Mouse (Mus musculus) intestine, embryonic 14.5 days (tissue): ENCODE data around the gene Hoxb2. TPM values are rescaled to one million over a fixed set of nuclear protein-coding genes. Genes with fewer than 3 reads are reported as not detected.

ENCODE experiments used
- ATAC-seq: fragments of 200-750 bp; cut with Nextera tagmentation; replicated peaks from 2 replicates; pipeline ENCODE4 v1.8.0; 2017; ENCODE audit warnings: low read depth, moderate number of reproducible peaks, moderate TSS enrichment, moderate library complexity; ENCODE audit not compliant: low FRiP score, low TSS enrichment
- DNase-seq: peaks from one replicate; pipeline ENCODE4 v3.0.0-alpha.2; 2018; ENCODE audit warnings: low spot score
- H3K27ac ChIP-seq: fragments of 300-500 bp; sonication (generic); 2 replicates; pipeline ENCODE4 v1.5.1; 2014; ENCODE audit warnings: low read depth, mild to moderate bottlenecking, control low read depth
- H3K27me3 ChIP-seq: fragments of 300-500 bp; sonication (generic); replicated peaks from 2 replicates; pipeline ENCODE4 v1.6.1; 2014; ENCODE audit warnings: low read length, control low read depth; ENCODE audit not compliant: control insufficient read depth, insufficient read depth
- H3K36me3 ChIP-seq: fragments of 300-500 bp; sonication (generic); 2 replicates; pipeline ENCODE4 v1.6.1; 2014; ENCODE audit warnings: low read length, control low read depth; ENCODE audit not compliant: control insufficient read depth, insufficient read depth
- H3K4me1 ChIP-seq: fragments of 300-500 bp; sonication (generic); replicated peaks from 2 replicates; pipeline ENCODE4 v1.6.1; 2014; ENCODE audit warnings: low read length, control low read depth, mixed read lengths; ENCODE audit not compliant: control insufficient read depth, insufficient read depth
- H3K4me2 ChIP-seq: fragments of 300-500 bp; sonication (generic); 2 replicates; pipeline ENCODE4 v1.6.1; 2014; ENCODE audit warnings: low read length
- H3K4me3 ChIP-seq: fragments of 300-500 bp; sonication (generic); 2 replicates; pipeline ENCODE4 v1.5.1; 2014; ENCODE audit warnings: low read depth, low read length, control low read depth, mixed read lengths
- H3K9ac ChIP-seq: fragments of 300-500 bp; sonication (generic); 2 replicates; pipeline ENCODE4 v1.6.1; 2014; ENCODE audit warnings: mild to moderate bottlenecking, low read length
- H3K9me3 ChIP-seq: fragments of 300-500 bp; sonication (generic); 2 replicates; pipeline ENCODE4 v1.6.1; 2016; ENCODE audit warnings: low read length, control low read depth; ENCODE audit not compliant: control insufficient read depth
- WGBS: fragments of 180-500 bp; shearing (Covaris S2); extraction: QIAGEN DNeasy Blood & Tissue Kit; methylation state at CpG from one replicate; pipeline ENCODE4 v1.1.7; 2014; 5-methylcytosine and 5-hydroxymethylcytosine counted together
- polyA plus RNA-seq: library from polyadenylated mRNA; unstranded; fragments of >200 nt; fragmentation: Nextera tagmentation; extraction: Ambion mirVana; gene quantifications from 2 replicates; pipeline ENCODE4 v1.2.1, GENCODE M21; 2014

Gene Hoxb2
- polyA plus RNA-seq, 1 experiment from 2014 or later, result 27.9 TPM

DNA sequence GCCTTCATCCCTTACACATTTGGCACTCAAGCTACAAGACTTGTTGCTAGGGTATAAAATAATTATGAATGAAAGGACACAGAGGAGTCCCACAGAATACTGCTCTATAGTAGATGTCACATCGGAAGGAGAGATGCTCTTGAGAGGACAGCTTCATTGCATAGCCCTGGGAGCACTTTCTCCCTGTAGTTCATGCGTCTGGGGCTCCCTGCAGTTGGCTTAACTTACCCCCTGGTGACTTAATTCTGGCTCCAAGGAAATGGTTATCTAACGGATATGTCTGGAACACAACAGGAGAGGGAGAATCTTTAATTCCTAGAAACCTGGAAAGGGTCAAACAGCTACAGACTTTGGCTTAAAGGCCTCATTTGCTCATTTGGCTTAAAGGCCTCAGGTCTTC is 21.4 kb downstream of the Hoxb2 start:
- H3K27ac ChIP-seq, result 0 out of 2 replicates have a peak overlapping the region, but pooled peaks have one; percentile 23
- WGBS, result 33% methylated on average over 3 of the region's 3 CpGs
- no peak for DNase-seq
- no peak for ATAC-seq
- peaks cover 14% of the 10 kb centered on the region for H3K4me1 ChIP-seq
- H3K9me3 ChIP-seq, result no peaks in the 10 kb centered on the region
- no peak overlapping the region for H3K9ac ChIP-seq
- H3K4me3 ChIP-seq, result no peak overlapping the region
- H3K4me2 ChIP-seq, result no peak overlapping the region
- H3K27me3 ChIP-seq, result peaks cover 9% of the 10 kb centered on the region
- H3K36me3 ChIP-seq, result no peaks in the 10 kb centered on the region

GRCm38 (mm10) chr11:96372519-96372918 is 22.2 kb downstream of the Hoxb2 start:
- H3K4me1 ChIP-seq, result peaks cover 14% of the 10 kb centered on the region
- H3K4me3 ChIP-seq, result no peak overlapping the region
- WGBS, result 0% methylated on average over 3 of the region's 3 CpGs
- peak overlapping the region; percentile 13 for H3K4me2 ChIP-seq
- peak; percentile 52 for DNase-seq
- peak overlapping the region; percentile 39; the same call in 1 of the 2 replicates for H3K27ac ChIP-seq
- peak; percentile 55; the same call in 1 of the 2 replicates for ATAC-seq
- H3K36me3 ChIP-seq, result no peaks in the 10 kb centered on the region
- H3K9ac ChIP-seq, result no peak overlapping the region
- H3K9me3 ChIP-seq, result no peaks in the 10 kb centered on the region
- H3K27me3 ChIP-seq, result 0 out of 2 replicates have a peak, but pooled peaks cover 2% of the 10 kb centered on the region

GRCm38 (mm10) chr11:96374810-96375209 is 24.5 kb downstream of the Hoxb2 start:
- Histone ChIP-seq H3K4me2 (no peak overlapping the region), H3K36me3 (no peaks in the 10 kb centered on the region), H3K9ac (no peak overlapping the region), H3K9me3 (no peaks in the 10 kb centered on the region), H3K27me3 (0 out of 2 replicates have a peak, but pooled peaks cover 2% of the 10 kb centered on the region), H3K4me1 (peaks cover 14% of the 10 kb centered on the region), H3K27ac (no peak overlapping the region), H3K4me3 (no peak overlapping the region)
- WGBS, result 53% methylated on average over 7 of the region's 7 CpGs
- no peak for ATAC-seq
- no peak for DNase-seq

DNA sequence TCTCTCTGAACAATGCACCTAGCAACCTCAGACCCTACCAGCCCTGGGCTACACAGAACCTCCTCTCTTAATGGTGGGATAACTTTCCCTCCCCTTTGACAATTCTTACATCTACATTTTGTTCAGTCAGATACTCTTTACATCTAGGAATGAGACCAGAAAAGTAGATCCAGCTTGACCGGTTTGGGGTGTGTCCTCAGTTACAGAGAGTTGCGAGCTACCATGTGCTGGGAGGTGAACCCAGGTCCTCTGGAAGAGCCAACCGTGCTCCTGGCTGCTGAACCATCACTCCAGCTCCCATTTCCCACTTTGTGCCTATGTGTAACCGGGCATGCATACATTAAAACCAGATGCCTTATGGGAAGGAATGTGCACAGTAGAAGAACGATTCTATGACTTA is 33.1 kb downstream of the Hoxb2 start:
- H3K27ac ChIP-seq, result no peak overlapping the region
- H3K9ac ChIP-seq, result no peak overlapping the region
- WGBS, result 60% methylated on average over 5 of the region's 5 CpGs
- H3K36me3 ChIP-seq, result no peaks in the 10 kb centered on the region
- no peak overlapping the region for H3K4me3 ChIP-seq
- peak; percentile 52 for DNase-seq
- H3K9me3 ChIP-seq, result no peaks in the 10 kb centered on the region
- no peaks in the 10 kb centered on the region for H3K27me3 ChIP-seq
- ATAC-seq, result 0 out of 2 replicates have a peak, but pooled peaks have one; percentile 47
- no peak overlapping the region for H3K4me2 ChIP-seq
- peaks cover 12% of the 10 kb centered on the region for H3K4me1 ChIP-seq

DNA sequence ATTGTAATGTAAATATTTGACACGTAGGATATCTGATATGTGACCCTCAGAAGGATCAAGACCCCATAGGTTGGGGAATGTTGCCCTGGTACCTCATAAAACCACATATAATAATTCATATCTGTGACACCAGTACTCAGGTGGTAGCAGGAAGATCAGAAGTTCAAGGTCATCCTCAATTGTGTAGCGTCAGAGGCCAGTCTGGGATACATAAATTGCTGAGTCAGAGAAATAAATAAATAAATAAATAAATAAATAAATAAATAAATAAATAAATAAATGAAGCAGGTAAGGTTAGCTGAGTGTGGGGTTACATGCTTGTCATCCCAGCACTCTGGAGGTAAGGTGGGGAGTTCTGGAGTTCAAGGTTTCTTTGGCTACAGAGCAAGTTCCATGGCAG is 37.3 kb downstream of the Hoxb2 start:
- 75% methylated on average over 2 of the region's 2 CpGs for WGBS
- ATAC-seq (no peak), DNase-seq (no peak)
- H3K9ac ChIP-seq, result no peak overlapping the region
- no peak overlapping the region for H3K4me2 ChIP-seq
- no peak overlapping the region for H3K27ac ChIP-seq
- no peaks in the 10 kb centered on the region for H3K27me3 ChIP-seq
- H3K4me3 ChIP-seq, result no peak overlapping the region
- H3K4me1 ChIP-seq, result peaks cover 9% of the 10 kb centered on the region
- H3K9me3 ChIP-seq, result no peaks in the 10 kb centered on the region
- no peaks in the 10 kb centered on the region for H3K36me3 ChIP-seq

DNA sequence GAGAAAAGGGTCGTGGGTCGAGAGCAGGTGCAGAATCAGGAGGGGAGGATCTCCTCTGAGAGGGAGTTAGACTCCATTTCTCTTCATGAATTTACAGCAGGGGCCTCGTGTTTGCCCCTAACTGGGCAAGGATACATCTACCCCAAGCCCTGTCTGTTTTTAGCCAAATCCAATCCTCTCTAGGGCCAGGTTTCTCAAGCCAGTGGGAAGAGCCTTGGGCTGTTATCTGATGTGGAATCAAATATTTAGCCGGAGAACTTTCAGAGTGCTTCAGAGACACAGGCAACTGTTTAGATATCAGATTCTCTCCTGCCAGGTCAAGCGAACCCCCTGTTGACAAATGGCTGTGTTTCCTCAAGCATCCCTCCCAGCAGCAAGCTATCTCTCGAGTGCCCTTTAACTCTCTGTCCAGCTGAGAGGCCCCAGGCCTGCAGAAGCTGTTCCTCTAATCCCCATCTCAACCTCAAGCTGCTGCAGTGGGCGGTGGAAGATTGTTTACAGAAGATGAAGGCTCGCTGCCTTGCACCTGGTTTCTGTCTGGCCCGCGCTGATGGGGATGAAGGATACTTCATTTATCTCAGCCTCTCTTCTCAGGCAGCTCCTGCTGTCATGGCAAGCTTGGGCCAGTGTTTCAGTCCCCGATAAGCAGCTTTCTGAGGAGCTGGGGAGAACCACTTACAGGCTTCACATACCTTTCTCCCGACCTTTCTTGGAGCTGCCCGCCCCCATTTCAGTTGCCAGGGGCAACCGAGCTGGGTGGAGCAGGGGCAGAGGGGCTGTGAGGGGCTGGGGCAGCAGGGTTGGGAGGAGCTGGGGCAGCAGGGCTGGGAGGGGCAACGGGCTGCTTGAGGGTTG is 46.7 kb downstream of the Hoxb2 start:
- no peaks in the 10 kb centered on the region for H3K27me3 ChIP-seq

GRCm38 (mm10) chr11:96397806-96398335 is 47.5 kb downstream of the Hoxb2 start:
- no peak overlapping the region for H3K9ac ChIP-seq
- ATAC-seq (no peak), DNase-seq (no peak)
- no peaks in the 10 kb centered on the region for H3K36me3 ChIP-seq
- WGBS, result 17% methylated on average over 7 of the region's 7 CpGs
- no peaks in the 10 kb centered on the region for H3K27me3 ChIP-seq
- no peak overlapping the region for H3K4me3 ChIP-seq
- peaks cover 29% of the 10 kb centered on the region for H3K4me1 ChIP-seq
- H3K27ac ChIP-seq, result peak overlapping the region; percentile 74
- H3K4me2 ChIP-seq, result peak overlapping the region; percentile 13; the same call in 1 of the 2 replicates
- no peaks in the 10 kb centered on the region for H3K9me3 ChIP-seq

More for the DNA sequence above, 46.7 kb downstream of the Hoxb2 start:
- H3K36me3 ChIP-seq, result no peaks in the 10 kb centered on the region
- peaks cover 29% of the 10 kb centered on the region for H3K4me1 ChIP-seq
- H3K4me2 ChIP-seq, result peak overlapping the region; percentile 23; the same call in 1 of the 2 replicates
- DNase-seq (peak; percentile 76), ATAC-seq (peak; percentile 87)
- WGBS, result 9% methylated on average over 15 of the region's 15 CpGs
- no peaks in the 10 kb centered on the region for H3K9me3 ChIP-seq
- no peak overlapping the region for H3K4me3 ChIP-seq
- peak overlapping the region; percentile 74 for H3K27ac ChIP-seq
- no peak overlapping the region for H3K9ac ChIP-seq

DNA sequence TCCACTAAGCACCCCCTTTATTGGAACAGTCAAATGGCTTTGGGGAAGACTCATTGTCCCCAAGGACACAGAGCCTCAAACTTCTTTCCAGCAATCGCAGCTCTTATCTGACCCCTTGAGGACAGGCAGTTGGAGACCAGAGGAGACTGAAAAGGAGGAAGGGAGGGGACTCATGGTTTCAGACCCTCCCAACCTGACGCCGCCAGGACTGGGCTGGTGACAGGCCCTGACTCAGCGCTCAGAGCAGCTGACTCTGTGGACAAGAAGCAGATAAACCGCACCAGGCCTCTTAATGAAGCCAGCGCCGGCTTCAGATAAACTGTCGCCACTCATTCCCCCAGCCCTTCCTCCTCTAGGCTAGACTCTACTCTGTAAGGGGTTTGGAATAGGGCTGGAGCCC is 49.6 kb downstream of the Hoxb2 start:
- Histone ChIP-seq H3K9ac (no peak overlapping the region), H3K4me1 (peaks cover 43% of the 10 kb centered on the region), H3K4me3 (no peak overlapping the region), H3K27ac (peak overlapping the region; percentile 19; the same call in 1 of the 2 replicates), H3K36me3 (no peaks in the 10 kb centered on the region), H3K4me2 (no peak overlapping the region), H3K27me3 (no peaks in the 10 kb centered on the region), H3K9me3 (no peaks in the 10 kb centered on the region)
- no peak for ATAC-seq
- no peak for DNase-seq
- WGBS, result 8% methylated on average over 8 of the region's 8 CpGs
